Mouse (Mus musculus): ENCODE measurements around the gene Inpp5k. TPM values are rescaled to one million over a fixed set of nuclear protein-coding genes. Genes with fewer than 3 reads are reported as not detected.
"Not testable (repeated sequence)": the region's sequence is repeated elsewhere in the genome, so short reads cannot be mapped to it uniquely, and the experiment has no call there.

The Inpp5k gene
- polyA plus RNA-seq, 1 experiment from 2014 or later: 20.8 TPM

DNA sequence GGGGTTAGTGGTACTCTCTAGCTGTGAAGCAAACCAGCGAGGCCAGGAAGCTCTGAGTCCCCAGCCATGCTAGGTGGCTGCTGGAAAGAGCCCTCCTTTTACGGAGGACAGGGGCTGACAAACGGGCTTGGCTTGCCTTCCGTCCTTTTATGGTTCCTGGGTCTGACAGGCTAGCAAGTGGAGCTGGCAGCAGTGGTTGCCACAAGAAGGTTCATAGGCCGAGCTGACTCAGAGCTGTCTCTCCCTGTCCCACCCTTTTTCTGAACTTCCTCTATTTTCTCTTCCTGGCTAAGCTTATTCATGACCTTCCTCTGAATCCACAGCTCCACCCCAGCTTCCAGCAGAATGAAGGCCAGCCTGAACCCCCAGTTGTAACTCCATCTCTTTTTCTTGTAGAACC, 38.2 kb upstream of the Inpp5k start:
- Histone ChIP-seq H3K27ac (ENCODE audit: low read length) (peak overlapping the region; percentile 78), H3K4me2 (ENCODE audit: low read depth, low read length) (0 out of 2 replicates have a peak overlapping the region, but pooled peaks have one; percentile 18), H3K9ac (ENCODE audit: low read depth, low read length) (peak overlapping the region; percentile 35), H3K4me3 (ENCODE audit: low read length) (no peak overlapping the region), H3K36me3 (ENCODE audit: control insufficient read depth, insufficient read depth, low read length) (0 out of 2 replicates have a peak, but pooled peaks cover 2% of the 10 kb centered on the region), H3K27me3 (replicated peaks; ENCODE audit: control insufficient read depth, insufficient read depth, low read length) (no peaks in the 10 kb centered on the region), H3K9me3 (ENCODE audit: control insufficient read depth, low read length) (no peaks in the 10 kb centered on the region), H3K4me1 (ENCODE audit: control insufficient read depth, insufficient read depth, low read length) (peaks cover 22% of the 10 kb centered on the region)
- 69% methylated on average over 5 of the region's 5 CpGs for WGBS
- peak; percentile 34 for ATAC-seq

GRCm38 (mm10) chr11:75594431-75594830, 36.4 kb upstream of the Inpp5k start:
- Histone ChIP-seq H3K9ac (ENCODE audit: low read depth, low read length) (no peak overlapping the region), H3K4me1 (ENCODE audit: control insufficient read depth, insufficient read depth, low read length) (peaks cover 14% of the 10 kb centered on the region; the same call in 1 of the 2 replicates), H3K4me3 (ENCODE audit: low read length) (no peak overlapping the region), H3K4me2 (ENCODE audit: low read depth, low read length) (no peak overlapping the region), H3K27me3 (replicated peaks; ENCODE audit: control insufficient read depth, insufficient read depth, low read length) (no peaks in the 10 kb centered on the region), H3K9me3 (ENCODE audit: control insufficient read depth, low read length) (no peaks in the 10 kb centered on the region), H3K27ac (ENCODE audit: low read length) (no peak overlapping the region), H3K36me3 (ENCODE audit: control insufficient read depth, insufficient read depth, low read length) (peaks cover 2% of the 10 kb centered on the region; the same call in 1 of the 2 replicates)
- ATAC-seq: no peak
- WGBS: 87% methylated on average over 9 of the region's 9 CpGs

DNA sequence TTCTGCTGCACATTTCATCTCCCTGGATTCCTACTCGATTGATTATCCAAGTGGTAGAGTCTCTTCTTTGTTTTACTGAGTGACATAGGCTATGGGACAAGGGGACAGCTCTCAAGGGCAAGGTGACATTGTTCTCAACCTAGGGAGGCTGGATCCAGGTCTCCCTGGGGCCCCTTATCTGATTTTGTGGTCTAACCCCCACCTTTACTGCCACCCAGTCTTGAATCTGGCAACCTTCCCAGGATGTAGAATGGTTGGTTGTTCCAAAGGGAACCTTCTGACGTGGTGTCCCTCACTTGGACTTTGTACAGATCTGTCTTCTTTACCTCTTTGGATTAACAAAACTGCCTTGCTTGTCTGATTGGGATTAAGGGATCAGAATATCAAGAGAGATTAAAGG, 35.4 kb upstream of the Inpp5k start:
- no peaks in the 10 kb centered on the region for H3K27me3 ChIP-seq (replicated peaks; ENCODE audit: control insufficient read depth, insufficient read depth, low read length)
- H3K27ac ChIP-seq (ENCODE audit: low read length): peak overlapping the region; percentile 10; the same call in 1 of the 2 replicates

GRCm38 (mm10) chr11:75595816-75596215, 35.0 kb upstream of the Inpp5k start:
- H3K4me1 ChIP-seq (ENCODE audit: control insufficient read depth, insufficient read depth, low read length): peaks cover 11% of the 10 kb centered on the region; the same call in 1 of the 2 replicates
- 0 out of 2 replicates have a peak overlapping the region, but pooled peaks have one; percentile 38 for H3K9ac ChIP-seq (ENCODE audit: low read depth, low read length)
- no peaks in the 10 kb centered on the region for H3K27me3 ChIP-seq (replicated peaks; ENCODE audit: control insufficient read depth, insufficient read depth, low read length)
- H3K4me3 ChIP-seq (ENCODE audit: low read length): no peak overlapping the region
- H3K9me3 ChIP-seq (ENCODE audit: control insufficient read depth, low read length): no peaks in the 10 kb centered on the region
- no peak overlapping the region for H3K4me2 ChIP-seq (ENCODE audit: low read depth, low read length)
- 80% methylated on average over 7 of the region's 7 CpGs for WGBS
- no peak overlapping the region for H3K27ac ChIP-seq (ENCODE audit: low read length)
- peaks cover 7% of the 10 kb centered on the region for H3K36me3 ChIP-seq (ENCODE audit: control insufficient read depth, insufficient read depth, low read length)
- no peak for ATAC-seq

More for the DNA sequence above, 35.4 kb upstream of the Inpp5k start:
- H3K9me3 ChIP-seq (ENCODE audit: control insufficient read depth, low read length): no peaks in the 10 kb centered on the region
- no peak overlapping the region for H3K4me3 ChIP-seq (ENCODE audit: low read length)
- H3K9ac ChIP-seq (ENCODE audit: low read depth, low read length): no peak overlapping the region
- H3K36me3 ChIP-seq (ENCODE audit: control insufficient read depth, insufficient read depth, low read length): peaks cover 4% of the 10 kb centered on the region
- H3K4me1 ChIP-seq (ENCODE audit: control insufficient read depth, insufficient read depth, low read length): peaks cover 11% of the 10 kb centered on the region; the same call in 1 of the 2 replicates
- 0 out of 2 replicates have a peak, but pooled peaks have one; percentile 10 for ATAC-seq
- H3K4me2 ChIP-seq (ENCODE audit: low read depth, low read length): no peak overlapping the region
- 68% methylated on average over 2 of the region's 2 CpGs for WGBS

GRCm38 (mm10) chr11:75596726-75597255, 34.0 kb upstream of the Inpp5k start:
- H3K4me3 ChIP-seq (ENCODE audit: low read length): no peak overlapping the region
- no peak overlapping the region for H3K27ac ChIP-seq (ENCODE audit: low read length)
- H3K9me3 ChIP-seq (ENCODE audit: control insufficient read depth, low read length): no peaks in the 10 kb centered on the region
- H3K4me2 ChIP-seq (ENCODE audit: low read depth, low read length): no peak overlapping the region
- H3K4me1 ChIP-seq (ENCODE audit: control insufficient read depth, insufficient read depth, low read length): peaks cover 11% of the 10 kb centered on the region; the same call in 1 of the 2 replicates
- ATAC-seq: no peak
- WGBS: 84% methylated on average over 3 of the region's 3 CpGs
- no peak overlapping the region for H3K9ac ChIP-seq (ENCODE audit: low read depth, low read length)
- no peaks in the 10 kb centered on the region for H3K27me3 ChIP-seq (replicated peaks; ENCODE audit: control insufficient read depth, insufficient read depth, low read length)
- H3K36me3 ChIP-seq (ENCODE audit: control insufficient read depth, insufficient read depth, low read length): peaks cover 16% of the 10 kb centered on the region

DNA sequence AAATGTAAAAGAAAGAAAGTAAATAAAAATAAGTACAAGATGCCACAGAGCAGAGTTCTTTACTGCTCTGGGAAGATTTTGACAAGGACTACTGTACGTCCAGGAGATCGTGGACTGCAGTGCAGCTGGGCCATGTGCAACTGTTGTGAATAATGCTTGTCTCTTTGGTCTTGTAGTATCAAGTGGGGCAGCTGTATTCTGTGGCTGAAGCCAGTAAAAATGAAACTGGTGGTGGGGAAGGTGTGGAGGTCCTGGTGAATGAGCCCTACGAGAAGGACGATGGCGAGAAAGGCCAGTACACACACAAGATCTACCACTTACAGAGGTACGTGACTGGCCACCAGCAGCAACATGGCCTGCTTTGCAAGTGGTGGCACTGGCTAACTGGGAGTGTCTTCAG, 32.8 kb upstream of the Inpp5k start:
- Histone ChIP-seq H3K36me3 (ENCODE audit: control insufficient read depth, insufficient read depth, low read length) (peaks cover 16% of the 10 kb centered on the region), H3K4me3 (ENCODE audit: low read length) (no peak overlapping the region), H3K27me3 (replicated peaks; ENCODE audit: control insufficient read depth, insufficient read depth, low read length) (no peaks in the 10 kb centered on the region), H3K4me1 (ENCODE audit: control insufficient read depth, insufficient read depth, low read length) (0 out of 2 replicates have a peak, but pooled peaks cover 3% of the 10 kb centered on the region), H3K27ac (ENCODE audit: low read length) (no peak overlapping the region), H3K9me3 (ENCODE audit: control insufficient read depth, low read length) (no peaks in the 10 kb centered on the region), H3K4me2 (ENCODE audit: low read depth, low read length) (no peak overlapping the region), H3K9ac (ENCODE audit: low read depth, low read length) (no peak overlapping the region)
- 92% methylated on average over 6 of the region's 6 CpGs for WGBS
- no peak for ATAC-seq

GRCm38 (mm10) chr11:75599802-75600201, 31.0 kb upstream of the Inpp5k start:
- not testable (repeated sequence) for H3K9ac ChIP-seq (ENCODE audit: low read depth, low read length); H3K4me3 ChIP-seq (ENCODE audit: low read length); H3K27me3 ChIP-seq (replicated peaks; ENCODE audit: control insufficient read depth, insufficient read depth, low read length); H3K27ac ChIP-seq (ENCODE audit: low read length); ATAC-seq; H3K9me3 ChIP-seq (ENCODE audit: control insufficient read depth, low read length); H3K4me2 ChIP-seq (ENCODE audit: low read depth, low read length); H3K4me1 ChIP-seq (ENCODE audit: control insufficient read depth, insufficient read depth, low read length)
- peaks cover 18% of the 10 kb centered on the region for H3K36me3 ChIP-seq (ENCODE audit: control insufficient read depth, insufficient read depth, low read length)
- WGBS: 93% methylated on average over 16 of the region's 17 CpGs

DNA sequence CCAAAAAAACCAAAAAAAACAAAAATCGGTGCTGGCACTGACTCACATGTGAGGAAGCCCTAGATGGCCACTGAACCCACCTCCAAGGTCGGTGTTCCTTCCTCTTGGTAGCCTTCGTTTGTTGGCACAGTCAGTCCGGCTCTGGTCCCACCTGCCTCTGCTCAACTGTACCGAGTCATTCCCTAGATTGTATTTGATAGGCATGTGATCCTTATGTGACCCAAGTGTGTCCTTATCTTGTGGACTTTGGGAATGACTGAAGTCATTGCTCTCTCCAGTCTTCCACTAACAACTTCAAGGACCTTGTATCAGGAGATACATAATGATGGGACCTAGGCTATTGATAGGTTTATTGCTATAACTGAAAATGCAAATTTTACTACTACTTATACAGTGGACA, 26.0 kb upstream of the Inpp5k start:
- Histone ChIP-seq H3K4me3 (ENCODE audit: low read length) (no peak overlapping the region), H3K36me3 (ENCODE audit: control insufficient read depth, insufficient read depth, low read length) (peaks cover 20% of the 10 kb centered on the region), H3K27me3 (replicated peaks; ENCODE audit: control insufficient read depth, insufficient read depth, low read length) (no peaks in the 10 kb centered on the region), H3K4me1 (ENCODE audit: control insufficient read depth, insufficient read depth, low read length) (peaks cover 6% of the 10 kb centered on the region), H3K9ac (ENCODE audit: low read depth, low read length) (no peak overlapping the region), H3K4me2 (ENCODE audit: low read depth, low read length) (no peak overlapping the region), H3K27ac (ENCODE audit: low read length) (peak overlapping the region; percentile 74), H3K9me3 (ENCODE audit: control insufficient read depth, low read length) (no peaks in the 10 kb centered on the region)
- 59% methylated on average over 5 of the region's 5 CpGs for WGBS
- ATAC-seq: peak; percentile 81

- WGBS: 39% methylated on average over 1 of the region's 1 CpGs
- H3K4me3 ChIP-seq (ENCODE audit: low read length): no peak overlapping the region
- no peak overlapping the region for H3K9ac ChIP-seq (ENCODE audit: low read depth, low read length)
- ATAC-seq: peak; percentile 87
- H3K27ac ChIP-seq (ENCODE audit: low read length): peak overlapping the region; percentile 74
- no peaks in the 10 kb centered on the region for H3K9me3 ChIP-seq (ENCODE audit: control insufficient read depth, low read length)
- H3K4me2 ChIP-seq (ENCODE audit: low read depth, low read length): no peak overlapping the region
- H3K36me3 ChIP-seq (ENCODE audit: control insufficient read depth, insufficient read depth, low read length): peaks cover 22% of the 10 kb centered on the region
- H3K4me1 ChIP-seq (ENCODE audit: control insufficient read depth, insufficient read depth, low read length): peaks cover 6% of the 10 kb centered on the region
- H3K27me3 ChIP-seq (replicated peaks; ENCODE audit: control insufficient read depth, insufficient read depth, low read length): no peaks in the 10 kb centered on the region
Observed at GRCm38 (mm10) chr11:75605318-75605717, 25.5 kb upstream of the Inpp5k start.
